Mouse (Mus musculus): ENCODE results near the gene Robo1. TPM values are rescaled to one million over a fixed set of nuclear protein-coding genes. Genes with fewer than 3 reads are reported as not detected.

The Robo1 gene
- polyA plus RNA-seq, 1 experiment from 2014 or later: 66.9 TPM

DNA sequence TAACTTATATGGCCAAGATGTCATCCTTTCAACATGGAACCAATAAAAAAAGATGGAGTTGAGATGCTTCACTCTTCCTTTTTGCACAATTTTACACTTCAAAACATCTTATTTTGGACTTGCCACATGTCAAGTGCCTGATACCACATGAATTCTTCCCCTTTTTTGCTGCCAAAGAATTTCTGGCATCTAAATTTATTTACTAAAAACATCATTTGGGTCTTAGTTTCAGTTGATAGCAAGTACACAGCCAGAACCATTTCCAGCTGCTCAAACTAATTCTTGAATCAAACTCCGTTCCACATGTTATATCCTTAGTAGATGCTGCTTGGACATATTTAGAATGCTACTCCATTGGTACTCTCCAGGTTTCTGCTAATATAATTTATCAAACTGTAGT is 267.1 kb downstream of the Robo1 start:
- no peaks in the 10 kb centered on the region for H3K9me3 ChIP-seq
- ATAC-seq (replicated peaks): no peak
- no peak overlapping the region for H3K27ac ChIP-seq
- H3K9ac ChIP-seq: no peak overlapping the region
- WGBS: 97% methylated on average over 1 of the region's 1 CpGs
- no peak overlapping the region for H3K4me2 ChIP-seq
- no peaks in the 10 kb centered on the region for H3K27me3 ChIP-seq (replicated peaks)
- H3K4me3 ChIP-seq: no peak overlapping the region
- no peaks in the 10 kb centered on the region for H3K4me1 ChIP-seq
- no peaks in the 10 kb centered on the region for H3K36me3 ChIP-seq (replicated peaks)

DNA sequence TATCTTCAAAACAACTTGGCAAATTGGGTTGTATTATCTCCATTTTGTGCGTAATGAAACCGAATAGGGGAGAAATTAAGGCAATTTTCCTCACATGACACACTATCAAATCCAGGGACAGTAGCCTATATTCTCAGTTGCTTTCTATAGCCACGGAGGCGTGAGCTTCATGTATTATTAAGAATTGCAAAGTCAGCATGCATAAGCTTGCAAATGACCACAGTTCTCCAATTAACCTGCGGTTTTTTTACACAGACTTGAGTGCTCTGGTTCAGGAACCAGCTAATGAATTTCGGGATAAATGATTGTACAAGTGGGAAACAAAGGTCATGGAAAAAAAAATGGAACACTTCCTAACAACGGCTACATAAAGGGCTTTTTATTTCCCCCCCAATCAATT is 268.9 kb downstream of the Robo1 start:
- H3K4me1 ChIP-seq: no peaks in the 10 kb centered on the region
- WGBS: 47% methylated on average over 7 of the region's 7 CpGs
- no peaks in the 10 kb centered on the region for H3K36me3 ChIP-seq (replicated peaks)
- H3K9ac ChIP-seq: no peak overlapping the region
- no peak overlapping the region for H3K4me2 ChIP-seq
- no peak overlapping the region for H3K4me3 ChIP-seq
- no peak overlapping the region for H3K27ac ChIP-seq
- H3K27me3 ChIP-seq (replicated peaks): no peaks in the 10 kb centered on the region
- no peak for ATAC-seq (replicated peaks)
- no peaks in the 10 kb centered on the region for H3K9me3 ChIP-seq

DNA sequence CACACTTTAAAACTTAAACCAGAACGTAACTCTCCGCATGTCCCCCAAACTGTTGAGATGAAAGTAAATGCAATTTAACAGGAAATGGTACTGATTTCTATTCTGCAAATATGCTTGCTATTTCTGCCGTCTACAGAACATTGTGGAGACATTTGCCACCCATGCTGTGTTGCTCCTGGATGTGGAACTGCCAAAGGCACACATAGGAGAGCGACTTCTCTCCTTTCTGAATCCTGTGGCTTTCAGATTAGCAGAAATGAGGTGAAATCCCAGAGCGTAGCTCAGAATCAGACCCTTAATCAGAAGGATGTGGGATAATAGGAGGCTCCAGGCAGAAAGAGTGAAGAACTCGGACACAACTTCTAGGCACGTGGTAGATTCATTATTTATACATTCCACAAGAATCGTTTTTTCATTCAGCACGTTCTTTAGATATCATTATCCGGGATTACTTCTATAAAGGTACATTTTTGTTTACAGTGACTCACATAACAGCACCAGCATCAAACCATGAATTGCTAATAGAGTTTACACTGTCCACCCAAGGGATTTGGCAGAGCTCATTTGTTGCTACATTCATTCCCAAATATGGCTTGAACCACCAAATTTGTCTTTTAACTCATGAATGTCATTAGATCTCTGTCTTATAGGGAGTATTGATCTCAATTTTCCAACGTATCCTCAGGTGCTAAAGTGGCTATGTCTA is 276.5 kb downstream of the Robo1 start:
- H3K27ac ChIP-seq: no peak overlapping the region
- H3K9ac ChIP-seq: no peak overlapping the region
- no peak overlapping the region for H3K4me2 ChIP-seq
- no peaks in the 10 kb centered on the region for H3K9me3 ChIP-seq
- ATAC-seq (replicated peaks): peak; percentile 50; the same call in 1 of the 2 replicates
- H3K27me3 ChIP-seq (replicated peaks): no peaks in the 10 kb centered on the region
- H3K4me3 ChIP-seq: no peak overlapping the region
- no peaks in the 10 kb centered on the region for H3K36me3 ChIP-seq (replicated peaks)
- WGBS: 46% methylated on average over 11 of the region's 11 CpGs
- H3K4me1 ChIP-seq: peaks cover 7% of the 10 kb centered on the region

GRCm38 (mm10) chr16:72585160-72585813 is 277.2 kb downstream of the Robo1 start:
- Histone ChIP-seq H3K36me3 (replicated peaks) (no peaks in the 10 kb centered on the region), H3K27me3 (replicated peaks) (no peaks in the 10 kb centered on the region), H3K9me3 (no peaks in the 10 kb centered on the region), H3K4me3 (no peak overlapping the region), H3K27ac (peak overlapping the region; percentile 29; the same call in 1 of the 2 replicates), H3K9ac (no peak overlapping the region), H3K4me2 (no peak overlapping the region), H3K4me1 (peaks cover 7% of the 10 kb centered on the region)
- peak; percentile 86 for ATAC-seq (replicated peaks)
- 37% methylated on average over 3 of the region's 3 CpGs for WGBS

DNA sequence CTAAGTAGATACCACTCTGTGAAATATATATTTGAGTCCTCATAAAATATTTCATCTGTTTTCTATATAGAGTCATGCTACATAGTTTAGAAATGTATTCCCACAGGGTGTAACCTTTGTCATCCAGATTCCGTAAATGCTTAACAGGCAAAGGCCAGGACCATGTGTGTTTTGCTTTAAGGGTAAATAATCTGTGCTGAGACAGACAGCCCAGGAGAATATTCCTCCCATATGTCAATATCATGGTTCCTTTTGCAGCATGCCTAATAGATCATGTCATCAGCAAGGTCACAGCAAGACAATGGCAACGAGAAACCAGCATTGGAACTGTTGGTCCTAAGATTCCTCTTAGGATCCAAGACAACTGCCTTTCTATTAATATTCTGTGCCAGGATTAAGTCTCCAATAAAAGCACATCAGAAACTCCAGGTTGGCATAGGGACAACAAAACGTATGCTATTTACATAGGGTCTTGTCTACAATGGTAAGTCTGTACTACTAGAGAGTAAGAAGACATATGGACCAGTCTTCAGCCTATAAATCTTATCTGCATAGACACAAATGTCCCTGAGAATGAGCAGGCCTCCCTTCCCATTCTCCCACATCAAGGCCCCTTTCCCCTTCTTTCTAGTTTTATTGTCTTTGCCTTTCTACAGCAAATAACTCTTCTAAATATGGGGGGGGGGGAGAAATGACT is 279.4 kb downstream of the Robo1 start:
- no peak for ATAC-seq (replicated peaks)
- WGBS: 52% methylated on average over 3 of the region's 3 CpGs
- no peaks in the 10 kb centered on the region for H3K36me3 ChIP-seq (replicated peaks)
- H3K4me3 ChIP-seq: no peak overlapping the region
- H3K9ac ChIP-seq: no peak overlapping the region
- H3K27me3 ChIP-seq (replicated peaks): no peaks in the 10 kb centered on the region
- H3K4me2 ChIP-seq: no peak overlapping the region
- no peaks in the 10 kb centered on the region for H3K9me3 ChIP-seq
- no peak overlapping the region for H3K27ac ChIP-seq
- peaks cover 7% of the 10 kb centered on the region for H3K4me1 ChIP-seq

DNA sequence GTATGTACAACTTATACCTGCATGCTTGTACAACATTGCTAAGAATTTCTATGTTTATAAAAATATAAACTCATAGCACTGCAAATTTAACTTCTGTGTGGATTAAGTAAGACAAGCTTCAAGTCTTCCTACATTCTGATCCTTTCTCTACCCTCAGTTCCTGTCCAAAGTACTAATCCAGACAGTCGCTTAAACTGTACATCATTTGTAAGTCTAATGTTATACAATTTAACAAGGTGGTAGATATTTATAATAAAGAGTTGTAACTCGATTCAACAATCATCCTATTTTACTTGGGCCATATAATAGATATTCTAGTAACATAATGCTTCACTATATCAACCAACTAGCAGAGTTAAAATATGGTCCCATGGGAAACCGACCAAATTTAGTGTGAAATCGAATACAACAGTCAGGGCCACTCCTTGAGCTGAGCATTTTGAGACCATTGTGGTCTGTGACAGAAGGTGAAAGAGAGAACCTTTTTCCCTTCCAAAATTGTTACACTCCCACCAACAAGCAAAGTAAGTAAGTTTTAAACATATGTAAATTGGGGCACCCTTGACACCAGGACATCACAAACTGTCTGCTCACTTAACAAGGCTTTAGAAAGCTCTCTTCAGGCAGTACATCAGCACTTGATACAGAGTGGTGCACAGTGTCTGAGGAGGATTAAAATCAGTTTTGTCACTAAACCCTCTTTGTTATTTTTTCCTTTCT is 295.5 kb downstream of the Robo1 start:
- H3K36me3 ChIP-seq (replicated peaks): no peaks in the 10 kb centered on the region
- WGBS: 37% methylated on average over 4 of the region's 4 CpGs
- no peaks in the 10 kb centered on the region for H3K4me1 ChIP-seq
- no peak overlapping the region for H3K27ac ChIP-seq
- H3K4me3 ChIP-seq: no peak overlapping the region
- no peak overlapping the region for H3K4me2 ChIP-seq
- no peaks in the 10 kb centered on the region for H3K27me3 ChIP-seq (replicated peaks)
- no peaks in the 10 kb centered on the region for H3K9me3 ChIP-seq
- 0 out of 2 replicates have a peak, but pooled peaks have one; percentile 37 for ATAC-seq (replicated peaks)
- no peak overlapping the region for H3K9ac ChIP-seq

DNA sequence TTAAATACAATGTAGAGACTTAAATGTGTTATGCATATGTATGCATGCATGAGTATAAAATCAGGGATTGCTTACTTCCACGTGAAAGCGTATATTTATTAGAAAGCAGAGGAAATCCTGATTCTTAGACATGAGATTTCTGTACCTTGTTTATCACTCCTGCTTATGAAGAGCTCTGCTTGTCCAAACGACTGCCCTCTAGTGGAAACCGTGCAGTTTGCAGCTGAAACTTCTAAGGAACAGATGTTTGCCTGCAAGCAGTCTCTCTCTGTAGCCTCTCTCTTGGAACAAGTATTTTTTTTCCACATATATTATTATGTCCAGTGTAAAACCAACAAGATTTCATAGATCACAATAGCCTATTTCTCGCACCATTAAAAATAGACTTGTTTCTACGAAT is 297.0 kb downstream of the Robo1 start:
- no peaks in the 10 kb centered on the region for H3K9me3 ChIP-seq
- H3K36me3 ChIP-seq (replicated peaks): no peaks in the 10 kb centered on the region
- no peak overlapping the region for H3K4me2 ChIP-seq
- no peaks in the 10 kb centered on the region for H3K27me3 ChIP-seq (replicated peaks)
- no peak overlapping the region for H3K9ac ChIP-seq
- H3K27ac ChIP-seq: no peak overlapping the region
- H3K4me3 ChIP-seq: no peak overlapping the region
- WGBS: 20% methylated on average over 6 of the region's 6 CpGs
- H3K4me1 ChIP-seq: no peaks in the 10 kb centered on the region
- 0 out of 2 replicates have a peak, but pooled peaks have one; percentile 20 for ATAC-seq (replicated peaks)

- 10% methylated on average over 4 of the region's 4 CpGs for WGBS
- ATAC-seq (replicated peaks): peak; percentile 68
- Histone ChIP-seq H3K4me1 (0 out of 2 replicates have a peak, but pooled peaks cover 2% of the 10 kb centered on the region), H3K9me3 (no peaks in the 10 kb centered on the region), H3K4me2 (no peak overlapping the region), H3K4me3 (no peak overlapping the region), H3K27me3 (replicated peaks) (no peaks in the 10 kb centered on the region), H3K36me3 (replicated peaks) (no peaks in the 10 kb centered on the region), H3K9ac (no peak overlapping the region), H3K27ac (no peak overlapping the region)
These were observed 302.6 kb downstream of the Robo1 start for GRCm38 (mm10) chr16:72610661-72611112.

DNA sequence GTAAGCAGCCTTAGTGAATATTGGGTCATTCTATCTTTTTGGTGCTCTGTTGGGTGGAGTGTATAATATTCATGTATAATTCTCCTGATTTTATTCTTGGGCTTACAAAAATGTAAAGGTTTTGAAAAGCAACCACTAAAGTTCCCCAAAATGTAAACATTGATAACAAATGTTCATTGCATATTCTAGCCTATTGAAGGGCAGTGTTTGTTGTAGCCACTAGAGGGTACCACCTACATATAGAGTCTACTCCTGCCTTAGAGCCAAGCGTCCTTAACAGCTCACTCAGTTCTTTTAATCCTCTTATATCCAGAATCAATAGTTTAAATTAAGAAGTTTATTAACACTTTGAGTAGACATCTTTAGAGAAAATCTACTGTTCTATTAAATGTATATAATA is 306.8 kb downstream of the Robo1 start:
- no peaks in the 10 kb centered on the region for H3K9me3 ChIP-seq
- H3K27me3 ChIP-seq (replicated peaks): no peaks in the 10 kb centered on the region
- H3K9ac ChIP-seq: no peak overlapping the region
- no peaks in the 10 kb centered on the region for H3K36me3 ChIP-seq (replicated peaks)
- no peak overlapping the region for H3K4me3 ChIP-seq
- 2% methylated on average over 1 of the region's 1 CpGs for WGBS
- no peak overlapping the region for H3K4me2 ChIP-seq
- 0 out of 2 replicates have a peak, but pooled peaks cover 5% of the 10 kb centered on the region for H3K4me1 ChIP-seq
- H3K27ac ChIP-seq: no peak overlapping the region
- ATAC-seq (replicated peaks): no peak; the same call in 1 of the 2 replicates

GRCm38 (mm10) chr16:72615360-72615759 is 307.3 kb downstream of the Robo1 start:
- Histone ChIP-seq H3K27me3 (replicated peaks) (no peaks in the 10 kb centered on the region), H3K27ac (no peak overlapping the region), H3K36me3 (replicated peaks) (no peaks in the 10 kb centered on the region), H3K4me3 (no peak overlapping the region), H3K4me1 (0 out of 2 replicates have a peak, but pooled peaks cover 9% of the 10 kb centered on the region), H3K4me2 (no peak overlapping the region), H3K9ac (no peak overlapping the region), H3K9me3 (no peaks in the 10 kb centered on the region)
- no peak for ATAC-seq (replicated peaks)
- whole genome bisulfite sequencing: 62% methylated on average over 2 of the region's 2 CpGs

DNA sequence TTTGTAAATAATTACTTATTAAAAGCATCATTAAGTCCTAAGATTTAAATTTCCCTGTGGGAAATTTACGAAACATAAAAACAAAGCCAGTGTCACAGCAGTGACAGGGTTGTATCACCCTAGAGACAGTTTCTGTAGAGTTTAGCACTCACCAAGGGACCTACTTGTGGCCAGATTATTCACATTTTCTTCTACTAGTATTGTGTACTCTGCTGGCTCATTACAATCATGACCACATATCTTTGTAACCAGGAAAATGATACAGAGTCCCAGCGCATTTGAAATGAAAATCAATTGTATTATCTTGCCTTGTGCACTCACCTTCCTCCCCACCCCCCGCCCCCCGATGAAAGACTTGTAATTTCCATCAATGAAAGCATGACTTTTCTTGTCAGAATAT is 314.3 kb downstream of the Robo1 start:
- Histone ChIP-seq H3K27ac (peak overlapping the region; percentile 22), H3K36me3 (replicated peaks) (no peaks in the 10 kb centered on the region), H3K4me3 (no peak overlapping the region), H3K4me2 (peak overlapping the region; percentile 19), H3K4me1 (peaks cover 15% of the 10 kb centered on the region), H3K27me3 (replicated peaks) (no peaks in the 10 kb centered on the region), H3K9ac (no peak overlapping the region), H3K9me3 (no peaks in the 10 kb centered on the region)
- 50% methylated on average over 4 of the region's 4 CpGs for WGBS
- ATAC-seq (replicated peaks): peak; percentile 45; the same call in 1 of the 2 replicates

- no peaks in the 10 kb centered on the region for H3K9me3 ChIP-seq
- H3K27me3 ChIP-seq (replicated peaks): no peaks in the 10 kb centered on the region
- peak overlapping the region; percentile 22 for H3K27ac ChIP-seq
- peak overlapping the region; percentile 19 for H3K4me2 ChIP-seq
- no peak overlapping the region for H3K9ac ChIP-seq
- H3K36me3 ChIP-seq (replicated peaks): no peaks in the 10 kb centered on the region
- H3K4me1 ChIP-seq: peaks cover 15% of the 10 kb centered on the region
- no peak overlapping the region for H3K4me3 ChIP-seq
- 39% methylated on average over 10 of the region's 10 CpGs for WGBS
- peak; percentile 78; the same call in 1 of the 2 replicates for ATAC-seq (replicated peaks)
These were observed 314.8 kb downstream of the Robo1 start for GRCm38 (mm10) chr16:72622868-72623267.

Data from midbrain, embryonic 15.5 days (tissue).